Mouse (Mus musculus): ENCODE measurements around the gene Ctnna2. TPM values are rescaled to one million over a fixed set of nuclear protein-coding genes. Genes with fewer than 3 reads are reported as not detected.

Gene Ctnna2
- polyA plus RNA-seq, 1 experiment from 2014 or later = 12.0 TPM

DNA sequence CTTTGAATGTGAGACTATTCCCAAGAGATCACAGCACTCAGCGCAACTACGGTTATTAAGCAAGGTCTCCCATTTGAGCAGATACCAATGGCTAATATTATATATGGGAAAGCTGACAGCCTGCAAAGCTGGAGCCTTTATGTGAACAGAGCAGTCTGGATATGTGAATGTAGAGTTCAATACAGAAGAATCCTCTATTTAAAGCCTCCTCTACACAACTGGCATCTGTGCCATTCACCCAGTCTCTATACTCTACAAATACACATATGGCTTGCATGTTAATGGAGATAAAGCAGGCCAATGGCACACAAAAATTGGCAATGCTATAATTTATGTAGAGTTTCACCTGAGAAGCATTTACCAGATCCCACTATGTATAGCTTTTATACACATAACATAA is 608.4 kb downstream of the Ctnna2 start:
- Histone ChIP-seq H3K27me3 (replicated peaks; ENCODE audit: low read depth, poor library complexity, severe bottlenecking) (no peaks in the 10 kb centered on the region), H3K4me3 (no peak overlapping the region), H3K9me3 (no peaks in the 10 kb centered on the region), H3K36me3 (replicated peaks) (no peaks in the 10 kb centered on the region), H3K4me1 (no peaks in the 10 kb centered on the region), H3K27ac (replicated peaks) (no peak overlapping the region)
- no peak for DNase-seq (ENCODE audit: low spot score)
- 87% methylated on average over 2 of the region's 2 CpGs for WGBS

DNA sequence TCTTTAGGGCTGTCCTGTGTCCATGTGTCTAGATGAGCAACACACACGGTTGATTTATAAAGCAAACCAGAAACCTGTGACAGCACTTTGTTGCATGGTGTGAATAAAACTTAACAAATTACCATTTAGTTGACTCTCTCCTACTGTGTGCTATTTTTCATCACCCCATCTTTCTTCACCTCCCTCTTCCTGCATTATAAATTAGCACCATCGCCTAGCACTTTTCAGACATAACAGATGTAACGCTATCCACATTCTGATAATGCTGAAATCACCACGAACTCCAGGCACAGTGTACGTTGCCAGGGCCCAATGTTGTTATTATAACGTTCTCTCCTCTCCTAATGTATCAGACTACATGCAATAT is 621.0 kb downstream of the Ctnna2 start:
- no peak overlapping the region for H3K4me3 ChIP-seq
- H3K4me1 ChIP-seq = no peaks in the 10 kb centered on the region
- no peak overlapping the region for H3K27ac ChIP-seq (replicated peaks)
- H3K9me3 ChIP-seq = no peaks in the 10 kb centered on the region
- WGBS = 87% methylated on average over 6 of the region's 6 CpGs
- no peaks in the 10 kb centered on the region for H3K36me3 ChIP-seq (replicated peaks)
- H3K27me3 ChIP-seq (replicated peaks; ENCODE audit: low read depth, poor library complexity, severe bottlenecking) = no peaks in the 10 kb centered on the region
- DNase-seq (ENCODE audit: low spot score) = no peak

DNA sequence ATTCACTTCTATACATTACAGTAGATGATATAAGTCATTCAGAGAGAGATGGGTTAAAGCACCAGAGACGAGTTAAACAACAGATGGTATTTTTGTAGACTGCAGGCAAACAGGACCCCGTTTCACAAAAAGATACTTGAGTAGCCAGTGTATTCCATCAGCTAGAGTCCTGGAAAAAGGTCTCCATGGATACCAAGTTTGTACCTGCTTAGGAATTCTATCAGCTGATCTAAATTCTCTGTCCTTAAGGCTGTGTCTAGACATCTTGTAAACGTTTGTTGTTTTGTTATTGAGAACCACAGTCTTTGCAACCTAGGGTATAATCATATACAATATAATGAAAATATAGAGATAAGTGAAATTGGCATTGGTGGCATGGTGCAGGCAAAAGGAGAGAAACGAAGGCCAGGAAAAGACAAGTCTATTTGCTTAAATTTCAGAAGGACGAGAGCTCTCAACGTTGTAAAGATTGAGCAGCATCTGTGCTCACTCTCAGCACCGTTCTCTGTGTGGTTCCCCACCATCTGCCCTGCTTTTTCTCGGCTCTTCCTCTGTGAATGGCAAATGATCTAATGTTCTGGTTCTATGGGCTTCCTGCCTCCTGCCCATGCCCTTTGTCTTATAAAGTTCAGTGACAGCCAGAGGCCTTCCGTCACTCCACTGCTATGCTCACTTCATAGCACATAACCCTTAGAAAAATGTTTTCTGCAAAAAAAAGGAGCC is 621.6 kb downstream of the Ctnna2 start:
- 81% methylated on average over 9 of the region's 9 CpGs for WGBS
- no peak for DNase-seq (ENCODE audit: low spot score)
- Histone ChIP-seq H3K27me3 (replicated peaks; ENCODE audit: low read depth, poor library complexity, severe bottlenecking) (no peaks in the 10 kb centered on the region), H3K4me3 (no peak overlapping the region), H3K4me1 (no peaks in the 10 kb centered on the region), H3K9me3 (no peaks in the 10 kb centered on the region), H3K36me3 (replicated peaks) (no peaks in the 10 kb centered on the region), H3K27ac (replicated peaks) (no peak overlapping the region)

GRCm38 (mm10) chr6:77354826-77355225 is 624.7 kb downstream of the Ctnna2 start:
- H3K4me3 ChIP-seq = no peak overlapping the region
- H3K4me1 ChIP-seq = no peaks in the 10 kb centered on the region
- DNase-seq (ENCODE audit: low spot score) = no peak
- no peaks in the 10 kb centered on the region for H3K36me3 ChIP-seq (replicated peaks)
- no peaks in the 10 kb centered on the region for H3K9me3 ChIP-seq
- no peaks in the 10 kb centered on the region for H3K27me3 ChIP-seq (replicated peaks; ENCODE audit: low read depth, poor library complexity, severe bottlenecking)
- no peak overlapping the region for H3K27ac ChIP-seq (replicated peaks)
- WGBS = 37% methylated on average over 1 of the region's 1 CpGs

DNA sequence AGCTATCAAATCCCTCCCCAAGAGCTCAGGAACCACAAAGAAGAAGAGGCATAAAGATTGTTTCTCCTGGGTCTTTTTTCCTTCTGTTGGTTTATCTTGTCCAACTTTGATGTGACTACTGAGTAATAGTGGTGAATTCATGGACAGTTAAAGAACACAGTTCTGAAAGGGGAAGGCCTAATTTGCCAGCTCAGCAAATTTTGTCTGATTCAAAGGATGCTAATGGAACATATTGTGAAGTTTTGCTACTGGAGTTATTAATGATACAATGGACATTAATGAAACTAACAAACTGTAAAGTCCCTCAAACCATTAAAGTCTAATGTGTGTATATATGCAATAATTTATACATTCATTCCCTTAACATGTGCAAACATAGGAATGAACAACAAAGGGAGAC is 635.7 kb downstream of the Ctnna2 start:
- Histone ChIP-seq H3K4me1 (peaks cover 11% of the 10 kb centered on the region; the same call in 1 of the 2 replicates), H3K9me3 (no peaks in the 10 kb centered on the region), H3K27ac (replicated peaks) (no peak overlapping the region), H3K4me3 (no peak overlapping the region), H3K36me3 (replicated peaks) (no peaks in the 10 kb centered on the region), H3K27me3 (replicated peaks; ENCODE audit: low read depth, poor library complexity, severe bottlenecking) (no peaks in the 10 kb centered on the region)
- DNase-seq (ENCODE audit: low spot score) = no peak

DNA sequence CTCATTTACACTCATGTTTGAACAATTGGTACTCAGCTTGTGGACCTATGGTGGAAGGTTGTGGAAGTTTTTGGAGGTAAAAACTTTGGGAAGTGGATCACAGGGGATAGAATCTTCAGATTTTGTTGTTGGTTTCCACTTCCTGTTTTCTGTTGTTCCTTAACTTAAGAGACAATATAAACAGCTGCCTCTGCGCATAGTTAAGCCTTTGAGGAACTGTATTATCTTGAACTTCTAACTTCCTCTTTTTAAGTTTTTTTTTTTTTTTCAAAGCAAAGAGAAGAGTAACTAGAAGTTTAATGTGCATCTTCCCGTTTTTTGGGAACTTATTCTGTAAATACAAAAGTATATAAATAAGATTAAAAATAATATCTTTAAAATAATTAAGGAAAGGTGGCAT is 644.0 kb downstream of the Ctnna2 start:
- WGBS = 90% methylated on average over 2 of the region's 2 CpGs
- H3K4me3 ChIP-seq = no peak overlapping the region

GRCm38 (mm10) chr6:77324748-77325147 is 654.8 kb downstream of the Ctnna2 start:
- Histone ChIP-seq H3K27ac (replicated peaks) (no peak overlapping the region), H3K4me3 (no peak overlapping the region), H3K36me3 (replicated peaks) (no peaks in the 10 kb centered on the region), H3K27me3 (replicated peaks; ENCODE audit: low read depth, poor library complexity, severe bottlenecking) (no peaks in the 10 kb centered on the region), H3K9me3 (no peaks in the 10 kb centered on the region), H3K4me1 (no peaks in the 10 kb centered on the region)
- WGBS = 82% methylated on average over 3 of the region's 3 CpGs
- DNase-seq (ENCODE audit: low spot score) = no peak

More for the DNA sequence above, 644.0 kb downstream of the Ctnna2 start:
- no peak for DNase-seq (ENCODE audit: low spot score)
- H3K27me3 ChIP-seq (replicated peaks; ENCODE audit: low read depth, poor library complexity, severe bottlenecking) = no peaks in the 10 kb centered on the region
- H3K4me1 ChIP-seq = no peaks in the 10 kb centered on the region
- H3K27ac ChIP-seq (replicated peaks) = no peak overlapping the region
- H3K9me3 ChIP-seq = no peaks in the 10 kb centered on the region
- no peaks in the 10 kb centered on the region for H3K36me3 ChIP-seq (replicated peaks)

- H3K9me3 ChIP-seq = no peaks in the 10 kb centered on the region
- no peak overlapping the region for H3K4me3 ChIP-seq
- no peak overlapping the region for H3K27ac ChIP-seq (replicated peaks)
- H3K27me3 ChIP-seq (replicated peaks; ENCODE audit: low read depth, poor library complexity, severe bottlenecking) = no peaks in the 10 kb centered on the region
- WGBS = 90% methylated on average over 1 of the region's 1 CpGs
- DNase-seq (ENCODE audit: low spot score) = no peak
- H3K4me1 ChIP-seq = no peaks in the 10 kb centered on the region
- no peaks in the 10 kb centered on the region for H3K36me3 ChIP-seq (replicated peaks)
Observed at GRCm38 (mm10) chr6:77324327-77324726, 655.2 kb downstream of the Ctnna2 start.

DNA sequence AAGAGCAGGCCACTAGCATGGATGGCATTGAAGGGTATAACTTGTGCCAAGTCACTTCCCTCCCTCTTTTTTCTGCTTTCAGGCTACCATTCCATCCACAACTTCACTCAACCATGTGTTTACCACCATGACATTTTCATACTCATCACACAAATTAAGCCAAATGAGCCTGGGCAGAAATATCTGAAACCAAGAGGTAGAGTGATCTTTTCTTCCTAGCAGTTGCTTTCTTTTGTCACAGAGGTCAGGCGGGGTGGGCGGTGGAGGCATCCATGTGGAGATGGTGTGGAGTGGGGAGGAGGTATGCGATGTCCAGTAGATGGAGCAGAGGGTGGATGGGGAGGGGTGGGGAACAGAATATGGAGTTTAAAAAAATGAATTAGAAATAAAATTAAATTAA is 672.7 kb downstream of the Ctnna2 start:
- no peaks in the 10 kb centered on the region for H3K36me3 ChIP-seq (replicated peaks)
- H3K9me3 ChIP-seq = no peaks in the 10 kb centered on the region
- no peaks in the 10 kb centered on the region for H3K4me1 ChIP-seq
- H3K27ac ChIP-seq (replicated peaks) = no peak overlapping the region
- DNase-seq (ENCODE audit: low spot score) = no peak
- H3K4me3 ChIP-seq = no peak overlapping the region
- WGBS = 89% methylated on average over 3 of the region's 3 CpGs
- H3K27me3 ChIP-seq (replicated peaks; ENCODE audit: low read depth, poor library complexity, severe bottlenecking) = no peaks in the 10 kb centered on the region

- no peak overlapping the region for H3K4me3 ChIP-seq
- H3K36me3 ChIP-seq (replicated peaks) = no peaks in the 10 kb centered on the region
- no peaks in the 10 kb centered on the region for H3K4me1 ChIP-seq
- no peak for DNase-seq (ENCODE audit: low spot score)
- H3K9me3 ChIP-seq = no peaks in the 10 kb centered on the region
- no peaks in the 10 kb centered on the region for H3K27me3 ChIP-seq (replicated peaks; ENCODE audit: low read depth, poor library complexity, severe bottlenecking)
- whole genome bisulfite sequencing = 88% methylated on average over 1 of the region's 1 CpGs
- H3K27ac ChIP-seq (replicated peaks) = no peak overlapping the region
Observed at GRCm38 (mm10) chr6:77301305-77301704, 678.2 kb downstream of the Ctnna2 start.

GRCm38 (mm10) chr6:77291415-77291814 is 688.1 kb downstream of the Ctnna2 start:
- DNase-seq (ENCODE audit: low spot score) = no peak
- H3K4me1 ChIP-seq = no peaks in the 10 kb centered on the region
- no peaks in the 10 kb centered on the region for H3K9me3 ChIP-seq
- H3K27ac ChIP-seq (replicated peaks) = no peak overlapping the region
- no peaks in the 10 kb centered on the region for H3K36me3 ChIP-seq (replicated peaks)
- H3K27me3 ChIP-seq (replicated peaks; ENCODE audit: low read depth, poor library complexity, severe bottlenecking) = no peaks in the 10 kb centered on the region
- 75% methylated on average over 6 of the region's 6 CpGs for WGBS
- no peak overlapping the region for H3K4me3 ChIP-seq

DNA sequence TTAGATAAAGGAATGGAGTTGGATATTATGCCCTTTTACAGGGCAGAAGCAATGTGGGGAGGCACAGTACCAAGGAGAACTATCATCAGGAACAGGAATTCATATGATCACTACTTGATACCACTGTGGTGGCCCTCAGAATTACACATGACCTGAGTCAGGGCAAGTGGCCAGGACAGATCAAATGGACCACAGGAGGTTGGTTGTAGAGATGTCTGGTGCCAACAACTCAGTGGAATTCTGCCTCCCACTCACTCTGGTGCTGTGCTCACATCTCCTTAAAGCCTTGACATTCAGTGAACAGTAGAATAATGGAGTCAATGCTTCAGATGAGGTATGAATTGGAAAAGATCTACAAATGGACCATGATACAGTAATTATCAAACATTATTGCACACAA is 691.1 kb downstream of the Ctnna2 start:
- H3K9me3 ChIP-seq = no peaks in the 10 kb centered on the region
- no peak overlapping the region for H3K27ac ChIP-seq (replicated peaks)
- H3K4me3 ChIP-seq = no peak overlapping the region
- no peak for DNase-seq (ENCODE audit: low spot score)
- no peaks in the 10 kb centered on the region for H3K27me3 ChIP-seq (replicated peaks; ENCODE audit: low read depth, poor library complexity, severe bottlenecking)
- no peaks in the 10 kb centered on the region for H3K36me3 ChIP-seq (replicated peaks)
- H3K4me1 ChIP-seq = no peaks in the 10 kb centered on the region

- no peaks in the 10 kb centered on the region for H3K4me1 ChIP-seq
- no peaks in the 10 kb centered on the region for H3K9me3 ChIP-seq
- no peak overlapping the region for H3K27ac ChIP-seq (replicated peaks)
- H3K36me3 ChIP-seq (replicated peaks) = no peaks in the 10 kb centered on the region
- DNase-seq (ENCODE audit: low spot score) = no peak
- H3K4me3 ChIP-seq = no peak overlapping the region
- 90% methylated on average over 5 of the region's 5 CpGs for WGBS
- H3K27me3 ChIP-seq (replicated peaks; ENCODE audit: low read depth, poor library complexity, severe bottlenecking) = no peaks in the 10 kb centered on the region
Observed at GRCm38 (mm10) chr6:77286317-77286716, 693.2 kb downstream of the Ctnna2 start.

GRCm38 (mm10) chr6:77278794-77279193 is 700.7 kb downstream of the Ctnna2 start:
- Histone ChIP-seq H3K9me3 (no peaks in the 10 kb centered on the region), H3K4me1 (no peaks in the 10 kb centered on the region), H3K4me3 (no peak overlapping the region), H3K27me3 (replicated peaks; ENCODE audit: low read depth, poor library complexity, severe bottlenecking) (no peaks in the 10 kb centered on the region), H3K36me3 (replicated peaks) (no peaks in the 10 kb centered on the region), H3K27ac (replicated peaks) (no peak overlapping the region)
- no peak for DNase-seq (ENCODE audit: low spot score)
- WGBS = 82% methylated on average over 5 of the region's 5 CpGs

All from embryonic facial prominence, embryonic 10.5 days (tissue).